Mouse (Mus musculus) heart, adult 2 months (tissue): Measurements from ENCODE around the gene Kif1c. TPM values are rescaled to one million over a fixed set of nuclear protein-coding genes. Genes with fewer than 3 reads are reported as not detected.

Source experiments
- DNase-seq, 2 experiments: peaks; one replicate each; pipeline ENCODE4 v3.0.0; 2021
- H3K27ac ChIP-seq: fragments of 200-600 bp; 2 replicates; pipeline ENCODE4 v1.8.1; 2022
- H3K27me3 ChIP-seq: fragments of 200-500 bp; 2 replicates; pipeline ENCODE4 v1.6.1; 2012; ENCODE audit warnings: mild to moderate bottlenecking, low read length, inconsistent platforms, mixed read lengths; ENCODE audit not compliant: control insufficient read depth, insufficient read depth
- H3K36me3 ChIP-seq: fragments of 200-500 bp; 2 replicates; pipeline ENCODE4 v1.6.1; 2012; ENCODE audit warnings: low read length, inconsistent platforms; ENCODE audit not compliant: control insufficient read depth, insufficient read depth
- H3K4me1 ChIP-seq: fragments of 200-500 bp; 2 replicates; pipeline ENCODE4 v1.6.1; 2011; ENCODE audit warnings: low read length; ENCODE audit not compliant: control insufficient read depth, insufficient read depth
- H3K4me3 ChIP-seq: fragments of 200-600 bp; 2 replicates; pipeline ENCODE4 v1.8.1; 2022
- H3K79me2 ChIP-seq: fragments of 200-500 bp; replicated peaks from 2 replicates; pipeline ENCODE4 v1.6.1; 2012; ENCODE audit warnings: mild to moderate bottlenecking, inconsistent platforms, low read length, moderate library complexity, mixed read lengths; ENCODE audit not compliant: control insufficient read depth, insufficient read depth
- H3K9ac ChIP-seq: fragments of 200-500 bp; 2 replicates; pipeline ENCODE4 v1.6.1; 2012; ENCODE audit warnings: low read depth, mild to moderate bottlenecking, control low read depth, inconsistent platforms, low read length, mixed read lengths
- CTCF ChIP-seq: fragments of 200-600 bp; IDR thresholded peaks from 2 replicates; pipeline ENCODE4 v1.8.1; 2022; ENCODE audit warnings: antibody characterized with exemption, mild to moderate bottlenecking, moderate library complexity
- EP300 ChIP-seq: fragments of 200-500 bp; IDR thresholded peaks from 2 replicates; pipeline ENCODE4 v1.6.1; 2011; ENCODE audit warnings: low read depth, low read length, control low read depth; ENCODE audit not compliant: insufficient read depth
- POLR2A ChIP-seq: fragments of 200-500 bp; IDR thresholded peaks from 2 replicates; pipeline ENCODE4 v1.6.1; 2011; ENCODE audit warnings: mild to moderate bottlenecking, low read depth, low read length, control low read depth; ENCODE audit not compliant: insufficient read depth
- WGBS: fragments of 180-500 bp; shearing (Covaris S2); methylation state at CpG from one replicate; pipeline ENCODE4 v1.1.7; 2018; 5-methylcytosine and 5-hydroxymethylcytosine counted together
- intact Hi-C: fragments of 180-260 bp; cut with DNase I; formaldehyde crosslinking; loops from one replicate; pipeline ENCODE4 v1.15.1; 2025
- polyA plus RNA-seq: library from polyadenylated mRNA; depleted of rRNA; stranded (reverse); fragments of >200 nt; gene quantifications from 2 replicates; pipeline ENCODE4 v1.2.3, GENCODE M21; 2012
- total RNA-seq, 2 experiments: library from RNA; stranded (reverse); gene quantifications; 2 replicates each; pipeline ENCODE4 v1.2.3; 2021

The Kif1c gene
- total and polyA plus RNA-seq, 3 experiments = 153 to 524 (median 477) TPM

DNA sequence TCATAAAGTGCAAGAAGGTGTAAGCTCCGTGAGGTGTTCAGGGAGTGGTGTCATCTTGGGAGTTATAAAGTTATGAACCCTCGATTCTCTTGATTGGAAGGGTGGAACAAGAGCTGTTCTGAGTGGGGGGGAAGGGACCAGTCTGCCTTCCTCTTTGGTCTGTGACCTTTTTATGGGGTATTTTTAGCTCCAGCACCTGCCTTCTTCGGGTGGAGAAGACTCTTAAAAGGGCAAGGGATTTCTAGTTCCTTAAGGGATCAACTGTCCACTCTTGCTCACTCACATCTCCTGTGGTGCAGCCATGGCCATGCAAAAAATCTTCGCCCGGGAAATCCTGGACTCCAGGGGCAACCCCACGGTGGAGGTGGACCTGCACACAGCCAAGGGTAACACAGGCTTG is 42.8 kb upstream of the Kif1c start:
- Histone ChIP-seq H3K9ac (peak overlapping the region; percentile 13), H3K27ac (peak overlapping the region; percentile 99), H3K27me3 (no peaks in the 10 kb centered on the region), H3K36me3 (peaks cover 12% of the 10 kb centered on the region), H3K4me1 (no peaks in the 10 kb centered on the region), H3K4me3 (peak overlapping the region; percentile 47), H3K79me2 (peaks cover 4% of the 10 kb centered on the region)
- TF ChIP-seq POLR2A (no peak), CTCF (no peak), EP300 (no peak)
- intact Hi-C loops = no loop called here
- peak; percentile 15 to 16 for DNase-seq
- WGBS = 42% methylated on average over 6 of the region's 6 CpGs

DNA sequence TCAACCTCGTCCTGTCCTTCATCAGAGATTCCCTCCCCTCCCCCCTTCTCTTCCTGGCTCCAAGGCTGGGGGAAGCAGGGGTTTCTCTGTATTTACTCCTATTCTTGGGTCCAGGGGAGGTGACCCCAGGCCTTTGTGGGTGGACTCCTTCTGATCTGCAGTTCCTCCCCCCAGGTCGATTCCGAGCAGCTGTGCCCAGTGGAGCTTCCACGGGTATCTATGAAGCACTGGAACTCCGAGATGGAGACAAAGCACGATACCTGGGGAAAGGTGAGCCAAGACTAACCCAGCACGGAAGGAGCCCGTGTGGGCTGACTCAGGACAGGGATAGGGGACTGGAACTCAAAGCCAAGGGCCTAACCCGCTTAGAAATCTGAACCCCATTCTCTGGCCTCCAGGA is 42.4 kb upstream of the Kif1c start:
- Histone ChIP-seq H3K36me3 (peaks cover 13% of the 10 kb centered on the region), H3K27me3 (no peaks in the 10 kb centered on the region), H3K9ac (peak overlapping the region; percentile 13), H3K27ac (peak overlapping the region; percentile 99), H3K4me3 (peak overlapping the region; percentile 47), H3K79me2 (peaks cover 4% of the 10 kb centered on the region), H3K4me1 (no peaks in the 10 kb centered on the region)
- TF ChIP-seq CTCF (no peak), EP300 (no peak), POLR2A (no peak)
- no peak for DNase-seq
- intact Hi-C loops = no loop called here
- 52% methylated on average over 9 of the region's 9 CpGs for WGBS

- H3K27ac ChIP-seq = peak overlapping the region; percentile 99
These were observed 41.8 kb upstream of the Kif1c start for GRCm38 (mm10) chr11:70658521-70658920.

GRCm38 (mm10) chr11:70658942-70659341 is 41.4 kb upstream of the Kif1c start:
- Histone ChIP-seq H3K4me1 (no peaks in the 10 kb centered on the region), H3K79me2 (peaks cover 4% of the 10 kb centered on the region), H3K9ac (peak overlapping the region; percentile 38; the same call in 1 of the 2 replicates), H3K27me3 (no peaks in the 10 kb centered on the region), H3K4me3 (peak overlapping the region; percentile 47; the same call in 1 of the 2 replicates), H3K27ac (peak overlapping the region; percentile 99; the same call in 1 of the 2 replicates), H3K36me3 (peaks cover 12% of the 10 kb centered on the region)
- intact Hi-C loops = no loop called here
- 58% methylated on average over 8 of the region's 8 CpGs for WGBS
- TF ChIP-seq CTCF (no peak), POLR2A (no peak), EP300 (no peak)
- no peak for DNase-seq

More at GRCm38 (mm10) chr11:70658521-70658920, 41.8 kb upstream of the Kif1c start:
- WGBS = 56% methylated on average over 5 of the region's 5 CpGs
- intact Hi-C loops = no loop called here
- TF ChIP-seq POLR2A (no peak), CTCF (no peak), EP300 (no peak)
- Histone ChIP-seq H3K79me2 (peaks cover 4% of the 10 kb centered on the region), H3K4me1 (no peaks in the 10 kb centered on the region), H3K27me3 (no peaks in the 10 kb centered on the region), H3K4me3 (peak overlapping the region; percentile 47), H3K36me3 (peaks cover 12% of the 10 kb centered on the region), H3K9ac (peak overlapping the region; percentile 13)
- no peak for DNase-seq

DNA sequence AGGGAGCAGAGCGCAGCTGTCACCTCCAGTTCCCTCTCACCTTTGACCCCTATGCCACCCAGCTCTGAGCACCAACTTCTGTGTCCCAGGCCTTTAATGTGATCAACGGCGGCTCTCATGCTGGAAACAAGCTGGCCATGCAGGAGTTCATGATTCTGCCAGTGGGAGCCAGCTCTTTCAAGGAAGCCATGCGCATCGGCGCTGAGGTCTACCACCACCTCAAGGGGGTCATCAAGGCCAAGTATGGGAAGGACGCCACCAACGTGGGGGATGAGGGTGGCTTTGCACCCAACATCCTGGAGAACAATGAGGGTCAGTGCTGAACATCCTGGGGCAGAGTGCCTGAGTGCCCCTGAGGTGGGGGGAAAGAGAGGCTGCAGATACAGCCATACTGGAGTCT is 39.8 kb upstream of the Kif1c start:
- 62% methylated on average over 8 of the region's 8 CpGs for WGBS
- intact Hi-C loops = no loop called here
- no peak for DNase-seq
- Histone ChIP-seq H3K27ac (no peak overlapping the region; the same call in 1 of the 2 replicates), H3K79me2 (no peaks in the 10 kb centered on the region), H3K4me1 (no peaks in the 10 kb centered on the region), H3K9ac (peak overlapping the region; percentile 23), H3K27me3 (no peaks in the 10 kb centered on the region), H3K4me3 (no peak overlapping the region), H3K36me3 (peaks cover 16% of the 10 kb centered on the region)
- TF ChIP-seq EP300 (no peak), CTCF (no peak), POLR2A (no peak)

- TF ChIP-seq EP300 (0 out of 2 replicates have a peak, but pooled peaks have one; percentile 41), CTCF (no peak), POLR2A (peak; percentile 43)
- H3K27me3 ChIP-seq = no peaks in the 10 kb centered on the region
- H3K27ac ChIP-seq = peak overlapping the region; percentile 51
- no peak for DNase-seq
- peaks cover 2% of the 10 kb centered on the region for H3K4me1 ChIP-seq
- 75% methylated on average over 8 of the region's 8 CpGs for WGBS
- intact Hi-C loops = no loop called here
- no peak overlapping the region for H3K9ac ChIP-seq
- peaks cover 16% of the 10 kb centered on the region for H3K36me3 ChIP-seq
- no peaks in the 10 kb centered on the region for H3K79me2 ChIP-seq
- no peak overlapping the region for H3K4me3 ChIP-seq
These were observed 37.2 kb upstream of the Kif1c start for GRCm38 (mm10) chr11:70663101-70663500.
